Mouse (Mus musculus) heart, postnatal 10 days (tissue): ENCODE data around the gene Acsl4. TPM values are rescaled to one million over a fixed set of nuclear protein-coding genes. Genes with fewer than 3 reads are reported as not detected.
A peak's percentile ranks its signal among the peaks of the same experiment; 100 is the strongest.

Source experiments
- DNase-seq, 2 experiments: peaks; one replicate each; pipeline ENCODE4 v3.0.0; 2021
- intact Hi-C: fragments of 180-260 bp; cut with DNase I; formaldehyde crosslinking; loops from one replicate; pipeline ENCODE4 v1.15.1; 2025
- total RNA-seq, 2 experiments: library from RNA; stranded (reverse); gene quantifications; 2 replicates each; pipeline ENCODE4 v1.2.3; 2021

Gene Acsl4
- total RNA-seq, 2 experiments from 2014 or later = 15.6 to 16.0 TPM

GRCm38 (mm10) chrX:142363882-142364281 lies 26.5 kb downstream of the Acsl4 start:
- DNase-seq = no peak
- intact Hi-C loops = no loop called here

GRCm38 (mm10) chrX:142359031-142359430 lies 31.3 kb downstream of the Acsl4 start:
- intact Hi-C loops = no loop called here

GRCm38 (mm10) chrX:142358427-142358826 lies 31.9 kb downstream of the Acsl4 start:
- no peak for DNase-seq
- intact Hi-C loops = no loop called here

More at GRCm38 (mm10) chrX:142359031-142359430, 31.3 kb downstream of the Acsl4 start:
- no peak for DNase-seq

- intact Hi-C loops = no loop called here
- no peak for DNase-seq
Observed at GRCm38 (mm10) chrX:142336207-142336606, 54.1 kb downstream of the Acsl4 start.

GRCm38 (mm10) chrX:142335502-142335901 lies 54.8 kb downstream of the Acsl4 start:
- intact Hi-C loops = no loop called here

GRCm38 (mm10) chrX:142325760-142326159 lies 64.6 kb downstream of the Acsl4 start:
- peak in 1 of 2 experiments; percentile 38 for DNase-seq
- intact Hi-C loops = loop anchor here (5.0 kb wide), 1 partner anchor 207 kb away; no protein-coding TSS in a partner anchor

More at GRCm38 (mm10) chrX:142335502-142335901, 54.8 kb downstream of the Acsl4 start:
- no peak for DNase-seq

GRCm38 (mm10) chrX:142316106-142316505 lies 74.2 kb downstream of the Acsl4 start:
- intact Hi-C loops = no loop called here
- DNase-seq = no peak

- DNase-seq = no peak
- intact Hi-C loops = no loop called here
Observed at GRCm38 (mm10) chrX:142315270-142315669, 75.1 kb downstream of the Acsl4 start.

GRCm38 (mm10) chrX:142314307-142315024 lies 75.9 kb downstream of the Acsl4 start:
- intact Hi-C loops = loop anchor here (1.0 to 5.0 kb wide), 2 partner anchors 77 to 114 kb away; no protein-coding TSS in a partner anchor
- peak; percentile 58 to 79 for DNase-seq

- no peak for DNase-seq
- intact Hi-C loops = loop anchor here (5.0 kb wide), 1 partner anchor 73 kb away; no protein-coding TSS in a partner anchor
Observed at GRCm38 (mm10) chrX:142310431-142310830, 79.9 kb downstream of the Acsl4 start.

- no peak for DNase-seq
- intact Hi-C loops = no loop called here
Observed at GRCm38 (mm10) chrX:142305869-142306581, 84.3 kb downstream of the Acsl4 start, which contains the start of gene Kcne1l. Kcne1l (minus strand) TSS chrX:142306294.

GRCm38 (mm10) chrX:142305010-142305868 lies 85.1 kb downstream of the Acsl4 start:
- DNase-seq = no peak
- intact Hi-C loops = no loop called here

GRCm38 (mm10) chrX:142304592-142304991 lies 85.7 kb downstream of the Acsl4 start:
- intact Hi-C loops = no loop called here
- DNase-seq = no peak

- DNase-seq = no peak
- intact Hi-C loops = no loop called here
Observed at GRCm38 (mm10) chrX:142303456-142303855, 86.9 kb downstream of the Acsl4 start.

- DNase-seq = peak in 1 of 2 experiments; percentile 1
- intact Hi-C loops = no loop called here
Observed at GRCm38 (mm10) chrX:142285905-142286304, 104.4 kb downstream of the Acsl4 start.

- intact Hi-C loops = no loop called here
- no peak for DNase-seq
Observed at GRCm38 (mm10) chrX:142276573-142276972, 113.8 kb downstream of the Acsl4 start.

GRCm38 (mm10) chrX:142276031-142276430 lies 114.3 kb downstream of the Acsl4 start:
- intact Hi-C loops = no loop called here

More at GRCm38 (mm10) chrX:142276031-142276430, 114.3 kb downstream of the Acsl4 start:
- no peak for DNase-seq
